ENCODE assay signal across 35 mouse cellular contexts in the genomic region with DNA sequence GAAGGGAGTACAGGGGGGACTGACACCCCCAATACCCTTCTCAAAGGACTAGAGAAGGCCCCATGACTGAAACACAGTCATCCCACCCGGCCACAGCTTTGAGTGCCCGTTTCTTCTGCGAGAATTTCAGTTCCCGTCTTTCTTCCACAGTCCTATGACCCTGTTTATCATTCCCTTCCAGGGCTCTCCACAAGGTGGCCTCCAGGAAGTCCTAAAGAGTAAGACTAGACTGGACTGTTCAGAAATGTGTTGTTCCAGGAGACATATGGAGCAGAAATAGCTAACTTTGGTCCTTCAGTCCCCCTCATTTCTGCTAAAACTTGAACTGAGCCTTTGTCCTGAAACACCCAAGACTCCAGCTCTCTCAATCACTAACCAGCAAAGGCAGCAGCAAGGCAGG. TPM values are rescaled to one million over a fixed set of nuclear protein-coding genes. Genes with fewer than 3 reads are reported as not detected.
DNase-seq lines count a peak whose midpoint lies in the region; ATAC-seq and TF ChIP-seq lines count a peak whose summit lies in the region.
"Had no signal": no experiment of that assay in that cellular context is flagged by ENCODE, and none has a peak within 500 bp of the region (broad histone marks: within the 10 kb centered on the region; RNA-seq: fewer than 3 reads in every experiment).

No protein-coding gene starts in this region.

- no peaks in the 10 kb centered on the region for H3K9me3 ChIP-seq in heart, embryonic 10.5 days
- no peaks in the 10 kb centered on the region for H3K9me3 ChIP-seq in heart, embryonic 12.5 days (replicated peaks)
- H3K9me3 ChIP-seq: forebrain, embryonic 10.5 days; midbrain, embryonic 13.5 days; neural tube, embryonic 12.5 days had no signal

- DNase-seq in heart, adult 2 months = no peak
- DNase-seq in heart, embryonic 10.5 days (ENCODE audit: low spot score) = no peak
- DNase-seq in layer of hippocampus, adult 2 months (ENCODE audit: low spot score in 2 of 2) = no peak
- no peak for DNase-seq in layer of hippocampus, postnatal 10 days (ENCODE audit: low spot score in 2 of 2)
- DNase-seq in 3T3-L1 (ENCODE audit: low read depth, low spot score) = peak; percentile 56
- DNase-seq in R1 (ENCODE audit: low read depth, low spot score) = peak; percentile 29
- DNase-seq in heart, adult 9 months (ENCODE audit: low spot score in 2 of 2) = no peak
- DNase-seq: adrenal gland, postnatal 36 days; cerebellum, adult 11 months; cerebellum, adult 9-11 months; gastrocnemius, postnatal 36 days; kidney, postnatal 4 days; layer of hippocampus, adult 9-11 months; lung, postnatal 14 days; right cerebral cortex, adult 18-20 months; right cerebral cortex, postnatal 4 days; thymus, postnatal 25 days had no signal

- H3K27ac ChIP-seq in heart, adult 2 months = no peak overlapping the region
- no peak overlapping the region for H3K27ac ChIP-seq in heart, embryonic 10.5 days
- H3K27ac ChIP-seq in layer of hippocampus, adult 2 months = peak overlapping the region; percentile 14; the same call in 1 of the 2 replicates
- H3K27ac ChIP-seq in heart, embryonic 12.5 days (ENCODE audit: poor library complexity, severe bottlenecking) = no peak overlapping the region
- H3K27ac ChIP-seq: forebrain, embryonic 10.5 days; midbrain, embryonic 13.5 days; neural tube, embryonic 12.5 days had no signal

- no peak for TF ChIP-seq EP300 in heart, adult 2 months (IDR thresholded peaks at IDR 0.05; ENCODE audit: insufficient read depth, low read depth, low read length)

- TF ChIP-seq CTCF in heart, adult 2 months (IDR thresholded peaks at IDR 0.05) = peak; percentile 23; the same call in 1 of the 2 replicates
- peak; percentile 41 for TF ChIP-seq CTCF in layer of hippocampus, adult 2 months (conservative IDR thresholded peaks at IDR 0.05)

- H3K27me3 ChIP-seq in heart, adult 2 months (ENCODE audit: control insufficient read depth, insufficient read depth, low read length) = no peaks in the 10 kb centered on the region
- H3K27me3 ChIP-seq in heart, embryonic 10.5 days (ENCODE audit: insufficient read depth, poor library complexity, severe bottlenecking) = no peaks in the 10 kb centered on the region
- no peaks in the 10 kb centered on the region for H3K27me3 ChIP-seq in heart, embryonic 12.5 days (replicated peaks)
- H3K27me3 ChIP-seq: midbrain, embryonic 13.5 days; neural tube, embryonic 12.5 days had no signal

- H3K4me3 ChIP-seq in heart, adult 2 months = no peak overlapping the region
- no peak overlapping the region for H3K4me3 ChIP-seq in heart, embryonic 10.5 days
- H3K4me3 ChIP-seq in layer of hippocampus, adult 2 months = no peak overlapping the region
- H3K4me3 ChIP-seq in heart, embryonic 12.5 days = no peak overlapping the region
- H3K4me3 ChIP-seq: forebrain, embryonic 10.5 days; midbrain, embryonic 13.5 days; neural tube, embryonic 12.5 days had no signal

- peaks cover 6% of the 10 kb centered on the region for H3K36me3 ChIP-seq in heart, adult 2 months (ENCODE audit: control insufficient read depth, insufficient read depth, low read length)
- peaks cover 68% of the 10 kb centered on the region for H3K36me3 ChIP-seq in heart, embryonic 10.5 days
- peaks cover 67% of the 10 kb centered on the region for H3K36me3 ChIP-seq in heart, embryonic 12.5 days

- no peaks in the 10 kb centered on the region for H3K79me2 ChIP-seq in heart, adult 2 months (replicated peaks; ENCODE audit: control insufficient read depth, insufficient read depth, low read length)

- intact Hi-C loops in heart, adult 2 months (cut with DNase I) = no loop called here

- H3K4me1 ChIP-seq in heart, adult 2 months (ENCODE audit: control insufficient read depth, insufficient read depth, low read length) = peaks cover 5% of the 10 kb centered on the region
- peaks cover 8% of the 10 kb centered on the region for H3K4me1 ChIP-seq in heart, embryonic 10.5 days
- H3K4me1 ChIP-seq in heart, embryonic 12.5 days (replicated peaks) = peaks cover 11% of the 10 kb centered on the region; the same call in 1 of the 2 replicates

- TF ChIP-seq POLR2A in heart, adult 2 months (IDR thresholded peaks at IDR 0.05; ENCODE audit: insufficient read depth, low read depth, low read length) = no peak

- H3K9ac ChIP-seq in heart, adult 2 months (ENCODE audit: low read depth, low read length) = no peak overlapping the region
- H3K9ac ChIP-seq in heart, embryonic 12.5 days = no peak overlapping the region
- H3K9ac ChIP-seq: midbrain, embryonic 13.5 days; neural tube, embryonic 12.5 days had no signal

- 65% methylated on average over 4 of the region's 4 CpGs for WGBS in heart, adult 2 months
- WGBS in heart, embryonic 10.5 days = 83% methylated on average over 4 of the region's 4 CpGs
- WGBS in heart, embryonic 12.5 days = 81% methylated on average over 4 of the region's 4 CpGs

- no peak overlapping the region for H3K4me2 ChIP-seq in heart, embryonic 12.5 days
- H3K4me2 ChIP-seq: midbrain, embryonic 13.5 days; neural tube, embryonic 12.5 days had no signal

- no peak for ATAC-seq in heart, embryonic 12.5 days (ENCODE audit: insufficient number of reproducible peaks, low FRiP score)
- ATAC-seq: CD4-positive, CD25-positive, alpha-beta regulatory T cell, adult 4 months; midbrain, embryonic 13.5 days had no signal

RNA-seq across cellular contexts. Expression of a gene that starts 8.4 kb away (rescaled TPM):
- 100 to 1,000 TPM; 361 to 396 TPM for total RNA-seq in heart, adult 2 months (2021)
- 225 and 357 TPM in 2 replicates for polyA plus RNA-seq in heart, adult 2 months (2012; rRNA removed)
- polyA plus RNA-seq in heart, embryonic 10.5 days (2016; fragmentation: Nextera tagmentation; extraction: Ambion mirVana) = 21.7 and 26.1 TPM in 2 replicates
- total RNA-seq in layer of hippocampus, adult 2 months (2021) = 100 to 1,000 TPM; 447 to 467 TPM
- 100 to 1,000 TPM; 368 to 386 TPM for total RNA-seq in layer of hippocampus, postnatal 10 days (2021)
- 21.4 and 22.5 TPM in 2 replicates for polyA plus RNA-seq in heart, embryonic 12.5 days (2016; fragmentation: Nextera tagmentation; extraction: Ambion mirVana)

RNA-seq across cellular contexts. Expression of a gene that starts 58.1 kb away (rescaled TPM):
- total RNA-seq in heart, adult 2 months (2021) = not detected
- not detected in 2 replicates for polyA plus RNA-seq in heart, adult 2 months (2012; rRNA removed)
- not detected in 2 replicates for polyA plus RNA-seq in heart, embryonic 10.5 days (2016; fragmentation: Nextera tagmentation; extraction: Ambion mirVana)
- not detected for total RNA-seq in layer of hippocampus, adult 2 months (2021)
- total RNA-seq in layer of hippocampus, postnatal 10 days (2021) = not detected
- polyA plus RNA-seq in heart, embryonic 12.5 days (2016; fragmentation: Nextera tagmentation; extraction: Ambion mirVana) = not detected in 2 replicates
- total RNA-seq: adrenal gland, adult 18-20 months; adrenal gland, postnatal 36 days; ES-E14; gastrocnemius, adult 18-20 months; gastrocnemius, postnatal 36 days; heart, adult 8-10 months; hematopoietic stem cell, adult 5-6 weeks; liver, adult 2 months; megakaryocyte, adult 5-6 weeks had no signal
- polyA plus RNA-seq: CD4-positive, CD25-positive, alpha-beta regulatory T cell, adult 4 months; embryonic facial prominence, embryonic 11.5 days; forebrain, embryonic 10.5 days; heart, postnatal 0 days; kidney, embryonic 14.5 days; limb, embryonic 11.5 days; liver, adult 2 months; liver, embryonic 16.5 days; midbrain, embryonic 13.5 days; neural tube, embryonic 12.5 days; stomach, embryonic 14.5 days had no signal

Comparison
In these comparisons a context has a peak if more than half of its experiments do, and no peak if none do; other contexts are left out.
1. DNase-seq: peak in 3T3-L1 (single experiment) and R1 (single experiment); none in heart, adult 2 months (0 of 2), heart, embryonic 10.5 days (single experiment), layer of hippocampus, adult 2 months (0 of 2), layer of hippocampus, postnatal 10 days (0 of 2) and heart, adult 9 months (0 of 2).